Mouse (Mus musculus) bone marrow macrophage, adult 2 months (primary cell): Measurements from ENCODE around the gene Rab26.

Source experiments
- CTCF ChIP-seq: IDR thresholded peaks from 2 replicates; pipeline ENCODE4 v1.5.1; 2012; ENCODE audit warnings: low read depth, mild to moderate bottlenecking, low read length, moderate library complexity
- POLR2A ChIP-seq: IDR thresholded peaks from 2 replicates; pipeline ENCODE4 v1.6.1; 2012; ENCODE audit warnings: mild to moderate bottlenecking, low read depth, low read length, borderline replicate concordance

DNA sequence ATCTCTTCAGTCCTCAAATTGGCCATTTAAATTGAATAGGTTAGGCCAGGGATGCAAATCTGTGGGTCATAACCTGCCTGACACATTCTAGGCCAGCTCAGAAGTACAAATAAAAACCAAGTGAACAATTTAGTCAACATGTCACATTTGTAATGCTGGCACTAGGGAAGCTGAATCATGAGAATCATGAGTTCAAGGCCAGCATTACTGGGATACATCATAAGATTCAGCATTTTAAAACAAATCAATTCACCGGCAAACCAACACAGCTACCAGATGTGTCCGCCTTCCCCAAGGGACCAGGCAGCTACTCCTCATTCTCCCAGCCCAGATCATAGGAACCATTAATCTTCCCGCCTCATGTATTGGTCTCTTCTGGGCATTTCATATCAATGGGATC, 50.5 kb downstream of the Rab26 start:
- no peak for TF ChIP-seq POLR2A
- TF ChIP-seq CTCF = no peak
